Mouse (Mus musculus) olfactory bulb, adult 2 months (tissue): ENCODE data around the gene Tmem131l.

Source experiments
- CTCF ChIP-seq: fragments of 200-500 bp; IDR thresholded peaks from 2 replicates; pipeline ENCODE4 v1.5.1; 2012; ENCODE audit warnings: low read depth, mild to moderate bottlenecking, low read length, moderate library complexity; ENCODE audit not compliant: insufficient read depth
- POLR2A ChIP-seq: fragments of 200-500 bp; IDR thresholded peaks from 2 replicates; pipeline ENCODE4 v1.6.1; 2012; ENCODE audit warnings: mild to moderate bottlenecking, low read depth, low read length, moderate library complexity; ENCODE audit not compliant: insufficient read depth

GRCm38 (mm10) chr3:83953879-83954278 is 86.1 kb downstream of the Tmem131l start:
- no peak for TF ChIP-seq POLR2A
- TF ChIP-seq CTCF: no peak
